Mouse (Mus musculus): ENCODE measurements around the gene Map3k10.

GRCm38 (mm10) chr7:27606481-27607254 lies 67.7 kb downstream of the Map3k10 start:
- TF ChIP-seq CTCF (conservative IDR thresholded peaks at IDR 0.05; ENCODE audit: insufficient read depth, insufficient read length, low read depth, low read length) (no peak), POLR2A (IDR thresholded peaks at IDR 0.05; ENCODE audit: low read depth, low read length) (no peak)

Data from kidney, adult 2 months (tissue).